9 mouse cellular contexts compared by ENCODE assay signal in the genomic region with DNA sequence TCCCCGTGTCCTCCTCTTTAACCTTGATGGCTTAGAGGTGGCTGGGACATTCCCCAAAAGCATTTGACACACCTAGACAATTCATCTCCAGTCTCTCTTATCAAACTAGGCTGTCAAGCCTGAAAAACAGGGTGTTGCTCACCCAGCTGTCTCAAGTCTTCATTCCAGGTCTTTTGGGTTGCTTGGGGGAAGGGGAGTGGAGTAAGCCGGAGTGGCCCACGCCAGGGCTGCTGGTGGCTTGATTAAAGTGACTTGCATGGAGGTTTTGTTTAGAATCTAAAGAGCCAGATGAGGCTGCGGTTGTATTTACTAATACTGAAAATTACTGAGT.
DNase-seq lines count a peak whose midpoint lies in the region; ATAC-seq and TF ChIP-seq lines count a peak whose summit lies in the region.
"Had no signal": no experiment of that assay in that cellular context is flagged by ENCODE, and none has a peak within 500 bp of the region (broad histone marks: within the 10 kb centered on the region; RNA-seq: fewer than 3 reads in every experiment).

No protein-coding gene starts in this region.

- H3K27ac ChIP-seq in layer of hippocampus, adult 2 months: peak overlapping the region; percentile 73
- H3K27ac ChIP-seq in embryonic fibroblast, embryonic 13.5 days (ENCODE audit: insufficient read depth, low read length): no peak overlapping the region
- H3K27ac ChIP-seq in intestine, postnatal 0 days (ENCODE audit: low read depth, low read length): no peak overlapping the region

- H3K9me3 ChIP-seq in intestine, postnatal 0 days (ENCODE audit: control insufficient read depth): no peaks in the 10 kb centered on the region

- peak overlapping the region; percentile 50 for H3K4me3 ChIP-seq in layer of hippocampus, adult 2 months
- H3K4me3 ChIP-seq in embryonic fibroblast, embryonic 13.5 days (ENCODE audit: insufficient read depth, low read length): peak overlapping the region; percentile 35
- H3K4me3 ChIP-seq in intestine, postnatal 0 days (ENCODE audit: low read depth, low read length): no peak overlapping the region
- H3K4me3 ChIP-seq in myocyte: peak overlapping the region; percentile 16

- H3ac ChIP-seq in myocyte (ENCODE audit: control insufficient read depth, insufficient read length): no peak overlapping the region

- peaks cover 6% of the 10 kb centered on the region; the same call in 1 of the 2 replicates for H3K36me3 ChIP-seq in intestine, postnatal 0 days (ENCODE audit: control insufficient read depth, insufficient read depth)
- H3K36me3 ChIP-seq in myocyte (ENCODE audit: control insufficient read depth, insufficient read depth): no peaks in the 10 kb centered on the region

- TF ChIP-seq CTCF in layer of hippocampus, adult 2 months (conservative IDR thresholded peaks at IDR 0.05): no peak
- no peak for TF ChIP-seq CTCF in embryonic fibroblast, embryonic 13.5 days (IDR thresholded peaks at IDR 0.05; ENCODE audit: borderline replicate concordance, insufficient read depth, low read length)
- no peak for TF ChIP-seq CTCF in intestine, postnatal 0 days (IDR thresholded peaks at IDR 0.05; ENCODE audit: low read depth)

- H3K4me1 ChIP-seq in embryonic fibroblast, embryonic 13.5 days (ENCODE audit: control insufficient read depth, insufficient read depth, low read length): peaks cover 17% of the 10 kb centered on the region
- H3K4me1 ChIP-seq in intestine, postnatal 0 days (replicated peaks; ENCODE audit: control insufficient read depth, insufficient read depth, low read length): peaks cover 13% of the 10 kb centered on the region

- peak overlapping the region; percentile 62; the same call in 1 of the 2 replicates for H3K4me2 ChIP-seq in intestine, postnatal 0 days (replicated peaks; ENCODE audit: low read depth)
- H3K4me2 ChIP-seq in myocyte (ENCODE audit: low read depth): peak overlapping the region; percentile 80

- H3K9ac ChIP-seq in intestine, postnatal 0 days (ENCODE audit: low read depth, low read length): no peak overlapping the region

- TF ChIP-seq POLR2A in embryonic fibroblast, embryonic 13.5 days (IDR thresholded peaks at IDR 0.05; ENCODE audit: low read depth, low read length): no peak
- TF ChIP-seq POLR2A in myocyte (IDR thresholded peaks at IDR 0.05; ENCODE audit: insufficient read length, low read depth): no peak

- H3K79me2 ChIP-seq in myocyte (ENCODE audit: control insufficient read depth, insufficient read depth): no peaks in the 10 kb centered on the region

- no peak for ATAC-seq in intestine, postnatal 0 days

- WGBS in intestine, postnatal 0 days: 35% methylated on average over 4 of the region's 4 CpGs

- no peaks in the 10 kb centered on the region for H3K27me3 ChIP-seq in intestine, postnatal 0 days (replicated peaks; ENCODE audit: control insufficient read depth, insufficient read depth, low read length)
- no peaks in the 10 kb centered on the region for H3K27me3 ChIP-seq in myocyte (ENCODE audit: control insufficient read depth, insufficient read depth, insufficient read length)

- no peak for DNase-seq in layer of hippocampus, adult 2 months (ENCODE audit: low spot score in 2 of 2)
- no peak for DNase-seq in layer of hippocampus, postnatal 14 days (ENCODE audit: low spot score in 2 of 2)
- no peak for DNase-seq in thymus, postnatal 25 days
- DNase-seq in B cell, adult 2 months: no peak
- DNase-seq in cerebellum, adult 9-10 months: no peak
- DNase-seq: cerebellum, adult 11 months had no signal

TF ChIP-seq in myocyte, 11 proteins besides CTCF, POLR2A, EP300 and RAD21:
- TF ChIP-seq CEBPB (IDR thresholded peaks at IDR 0.05; ENCODE audit: insufficient read depth, poor library complexity, severe bottlenecking) (no peak), MYOD1 (IDR thresholded peaks at IDR 0.05; ENCODE audit: control insufficient read depth in 1 of 3, insufficient read length in 2 of 3, low read depth in 2 of 3) (peak in 1 of 3 experiments; percentile 1)
